Mouse (Mus musculus) erythroblast, embryonic 14.5 days (primary cell): ENCODE measurements around the gene Pacs1. TPM values are rescaled to one million over a fixed set of nuclear protein-coding genes. Genes with fewer than 3 reads are reported as not detected.

Experiments used
- H3K27me3 ChIP-seq: 2 replicates; pipeline ENCODE4 v1.6.1; 2012; ENCODE audit warnings: inconsistent platforms; ENCODE audit not compliant: control insufficient read depth
- H3K36me3 ChIP-seq: 2 replicates; pipeline ENCODE4 v1.6.1; 2012; ENCODE audit warnings: mild to moderate bottlenecking, inconsistent platforms; ENCODE audit not compliant: control insufficient read depth
- H3K4me1 ChIP-seq: 2 replicates; pipeline ENCODE4 v1.6.1; 2012; ENCODE audit warnings: inconsistent platforms; ENCODE audit not compliant: control insufficient read depth
- H3K4me3 ChIP-seq: replicated peaks from 2 replicates; pipeline ENCODE3; 2012; ENCODE audit warnings: moderate library complexity, mild to moderate bottlenecking, inconsistent platforms
- H3K9me3 ChIP-seq: 2 replicates; pipeline ENCODE4 v1.6.1; 2012; ENCODE audit warnings: low read length, inconsistent platforms, mixed read lengths; ENCODE audit not compliant: control insufficient read depth
- GATA1 ChIP-seq: IDR thresholded peaks from 2 replicates; pipeline ENCODE4 v1.6.1; 2012; ENCODE audit warnings: low read length, inconsistent platforms, mixed read lengths
- TAL1 ChIP-seq: IDR thresholded peaks from 3 replicates; pipeline ENCODE4 v1.6.1; 2012; ENCODE audit warnings: low read length, inconsistent platforms, mixed read lengths
- polyA plus RNA-seq: library from polyadenylated mRNA; stranded (reverse); fragments of >175 nt; gene quantifications from 2 replicates; pipeline ENCODE4 v1.2.3, GENCODE M21; 2012

The Pacs1 gene
- polyA plus RNA-seq, 1 experiment: 2.7 TPM

GRCm38 (mm10) chr19:5296630-5297029 lies 23.7 kb upstream of the Pacs1 start:
- H3K36me3 ChIP-seq: peaks cover 27% of the 10 kb centered on the region
- no peak overlapping the region for H3K4me3 ChIP-seq
- H3K9me3 ChIP-seq: no peaks in the 10 kb centered on the region

GRCm38 (mm10) chr19:5295736-5296075 lies 22.8 kb upstream of the Pacs1 start:
- H3K9me3 ChIP-seq: no peaks in the 10 kb centered on the region
- TF ChIP-seq GATA1 (peak; percentile 16; the same call in 1 of the 2 replicates), TAL1 (no peak)
- H3K4me3 ChIP-seq: peak overlapping the region; percentile 99
- peaks cover 39% of the 10 kb centered on the region for H3K4me1 ChIP-seq
- H3K27me3 ChIP-seq: peaks cover 37% of the 10 kb centered on the region
- peaks cover 36% of the 10 kb centered on the region for H3K36me3 ChIP-seq

More at GRCm38 (mm10) chr19:5296630-5297029, 23.7 kb upstream of the Pacs1 start:
- H3K27me3 ChIP-seq: peaks cover 39% of the 10 kb centered on the region
- peaks cover 39% of the 10 kb centered on the region for H3K4me1 ChIP-seq
- TF ChIP-seq GATA1 (no peak), TAL1 (no peak)

GRCm38 (mm10) chr19:5294972-5295735 lies 22.2 kb upstream of the Pacs1 start, which contains the start of gene Sf3b2:
Sf3b2 (minus strand) TSS chr19:5295455.
- Histone ChIP-seq H3K4me1 (peaks cover 37% of the 10 kb centered on the region), H3K4me3 (peak within 1 kb of the TSS; percentile 99), H3K27me3 (peaks cover 31% of the 10 kb centered on the region), H3K9me3 (no peaks in the 10 kb centered on the region), H3K36me3 (peaks cover 42% of the 10 kb centered on the region)
- TF ChIP-seq TAL1 (no peak), GATA1 (no peak)

GRCm38 (mm10) chr19:5278381-5278780 lies 5.5 kb upstream of the Pacs1 start:
- Histone ChIP-seq H3K9me3 (no peaks in the 10 kb centered on the region), H3K4me3 (no peak overlapping the region), H3K36me3 (peaks cover 92% of the 10 kb centered on the region), H3K27me3 (no peaks in the 10 kb centered on the region), H3K4me1 (peaks cover 13% of the 10 kb centered on the region)
- TF ChIP-seq GATA1 (no peak), TAL1 (no peak)

- Histone ChIP-seq H3K27me3 (no peaks in the 10 kb centered on the region), H3K4me3 (no peak overlapping the region), H3K9me3 (no peaks in the 10 kb centered on the region), H3K4me1 (peaks cover 23% of the 10 kb centered on the region), H3K36me3 (peaks cover 80% of the 10 kb centered on the region)
- TF ChIP-seq TAL1 (no peak), GATA1 (no peak)
These were observed 4.2 kb upstream of the Pacs1 start for GRCm38 (mm10) chr19:5277140-5277539.

- no peaks in the 10 kb centered on the region for H3K27me3 ChIP-seq
- H3K9me3 ChIP-seq: no peaks in the 10 kb centered on the region
- peaks cover 28% of the 10 kb centered on the region for H3K4me1 ChIP-seq
- TF ChIP-seq TAL1 (no peak), GATA1 (no peak)
- H3K36me3 ChIP-seq: peaks cover 74% of the 10 kb centered on the region
- H3K4me3 ChIP-seq: no peak overlapping the region
These were observed 3.6 kb upstream of the Pacs1 start for GRCm38 (mm10) chr19:5276531-5276930.

- peaks cover 66% of the 10 kb centered on the region for H3K36me3 ChIP-seq
- H3K27me3 ChIP-seq: no peaks in the 10 kb centered on the region
- TF ChIP-seq TAL1 (no peak), GATA1 (no peak)
These were observed 2.8 kb upstream of the Pacs1 start for GRCm38 (mm10) chr19:5275736-5276135.

GRCm38 (mm10) chr19:5274641-5275040 lies 1.7 kb upstream of the Pacs1 start:
- Histone ChIP-seq H3K4me1 (peaks cover 31% of the 10 kb centered on the region), H3K4me3 (no peak overlapping the region), H3K27me3 (no peaks in the 10 kb centered on the region), H3K36me3 (peaks cover 59% of the 10 kb centered on the region), H3K9me3 (no peaks in the 10 kb centered on the region)
- no peak for TF ChIP-seq TAL1
- no peak for TF ChIP-seq GATA1

More at GRCm38 (mm10) chr19:5275736-5276135, 2.8 kb upstream of the Pacs1 start:
- Histone ChIP-seq H3K4me1 (peaks cover 28% of the 10 kb centered on the region), H3K9me3 (no peaks in the 10 kb centered on the region), H3K4me3 (no peak overlapping the region)

- Histone ChIP-seq H3K4me1 (peaks cover 34% of the 10 kb centered on the region), H3K36me3 (peaks cover 51% of the 10 kb centered on the region), H3K4me3 (no peak overlapping the region), H3K9me3 (no peaks in the 10 kb centered on the region), H3K27me3 (no peaks in the 10 kb centered on the region)
- no peak for TF ChIP-seq TAL1
- TF ChIP-seq GATA1: no peak
These were observed 997 bp upstream of the Pacs1 start for GRCm38 (mm10) chr19:5273916-5274315.
